In genomic region chr19:5071545-5072369, GRCm38 (mm10) we compare ENCODE assay signal across 7 mouse cellular contexts. TPM values are rescaled to one million over a fixed set of nuclear protein-coding genes. Genes with fewer than 3 reads are reported as not detected.
A peak's percentile ranks its signal among the peaks of the same experiment; 100 is the strongest.
DNase-seq lines count a peak whose midpoint lies in the region; ATAC-seq and TF ChIP-seq lines count a peak whose summit lies in the region.

No protein-coding gene starts in this region.

- WGBS in heart, postnatal 0 days = 2% methylated on average over 40 of the region's 40 CpGs

- no peaks in the 10 kb centered on the region for H3K9me3 ChIP-seq in G1E (replicated peaks)
- no peaks in the 10 kb centered on the region for H3K9me3 ChIP-seq in heart, postnatal 0 days (replicated peaks; ENCODE audit: control insufficient read depth, low read length)
- peaks cover 5% of the 10 kb centered on the region for H3K9me3 ChIP-seq in megakaryocyte, embryonic 14.5 days

- H3K27me3 ChIP-seq in G1E (ENCODE audit: insufficient read depth, low read length) = peaks cover 50% of the 10 kb centered on the region
- peaks cover 37% of the 10 kb centered on the region for H3K27me3 ChIP-seq in heart, postnatal 0 days (ENCODE audit: control insufficient read depth, insufficient read depth, low read length)
- H3K27me3 ChIP-seq in megakaryocyte, embryonic 14.5 days (replicated peaks) = peaks cover 73% of the 10 kb centered on the region

- H3K4me1 ChIP-seq in G1E (ENCODE audit: insufficient read depth, low read depth, low read length) = peaks cover 43% of the 10 kb centered on the region
- H3K4me1 ChIP-seq in heart, postnatal 0 days (ENCODE audit: control insufficient read depth, insufficient read depth) = peaks cover 20% of the 10 kb centered on the region
- peaks cover 52% of the 10 kb centered on the region for H3K4me1 ChIP-seq in megakaryocyte, embryonic 14.5 days

- peak overlapping the region; percentile 78 for H3K4me2 ChIP-seq in heart, postnatal 0 days (ENCODE audit: low read depth, low read length)

- DNase-seq in G1E (ENCODE audit: low spot score) = peak; percentile 83
- DNase-seq in adrenal gland, postnatal 10 days = peak; percentile 82
- peak; percentile 57 for DNase-seq in heart, postnatal 0 days (ENCODE audit: low spot score)
- DNase-seq in kidney, postnatal 14 days = peak; percentile 88
- peak; percentile 50 to 76 for DNase-seq in spleen, postnatal 10 days (ENCODE audit: low spot score in 2 of 2)

- peak overlapping the region; percentile 41; the same call in 1 of the 2 replicates for H3K27ac ChIP-seq in heart, postnatal 0 days (ENCODE audit: low read depth)

- H3K4me3 ChIP-seq in G1E (ENCODE audit: low read depth, low read length) = peak overlapping the region; percentile 70
- H3K4me3 ChIP-seq in heart, postnatal 0 days (ENCODE audit: low read depth, low read length) = peak overlapping the region; percentile 50
- H3K4me3 ChIP-seq in megakaryocyte, embryonic 14.5 days (replicated peaks) = peak overlapping the region; percentile 92

- TF ChIP-seq CTCF in G1E (IDR thresholded peaks at IDR 0.05; ENCODE audit: low read depth, low read length) = no peak
- no peak for TF ChIP-seq CTCF in heart, postnatal 0 days (IDR thresholded peaks at IDR 0.05; ENCODE audit: low read depth)

- H3K36me3 ChIP-seq in G1E (replicated peaks) = no peaks in the 10 kb centered on the region
- H3K36me3 ChIP-seq in heart, postnatal 0 days (replicated peaks; ENCODE audit: control insufficient read depth, insufficient read depth, low read length) = no peaks in the 10 kb centered on the region
- H3K36me3 ChIP-seq in megakaryocyte, embryonic 14.5 days (replicated peaks; ENCODE audit: low read length) = no peaks in the 10 kb centered on the region

- ATAC-seq in G1E (ENCODE audit: extremely low read depth, insufficient number of reproducible peaks, low FRiP score, poor library complexity, severe bottlenecking) = peak; percentile 75
- ATAC-seq in erythroid progenitor cell, adult 5-6 weeks (replicated peaks; ENCODE audit: low FRiP score, poor library complexity, severe bottlenecking) = peak; percentile 82
- peak; percentile 69 for ATAC-seq in heart, postnatal 0 days (ENCODE audit: insufficient read depth, low read depth)

- H3K9ac ChIP-seq in heart, postnatal 0 days (replicated peaks; ENCODE audit: low read depth, low read length) = peak overlapping the region; percentile 17; the same call in 1 of the 2 replicates

- no peak for TF ChIP-seq EP300 in heart, postnatal 0 days (IDR thresholded peaks at IDR 0.05; ENCODE audit: low read depth)

RNA-seq across cellular contexts. Expression of gene Cd248, which starts 3.9 kb away (rescaled TPM):
- total RNA-seq in G1E (2014; fragmentation: Nextera tagmentation) (not detected in 2 replicates), G1E (2017) (not detected in 2 replicates)
- polyA plus RNA-seq in G1E (2012) = not detected in 2 replicates
- total RNA-seq in adrenal gland, postnatal 10 days (2021) = 10 to 100 TPM; 28.1 to 37.5 TPM
- not detected in 2 replicates for total RNA-seq in erythroid progenitor cell, adult 5-6 weeks (2015; ENCODE audit: low replicate concordance)
- not detected in 2 replicates for total RNA-seq in erythroid progenitor cell, adult 5-6 weeks (2017; ENCODE audit: low replicate concordance)
- 19.8 and 24.4 TPM in 2 replicates for total RNA-seq in heart, postnatal 0 days (2014; rRNA removed; ENCODE audit: low replicate concordance)
- 7.8 and 8.8 TPM in 2 replicates for polyA plus RNA-seq in heart, postnatal 0 days (2015; fragmentation: Nextera tagmentation; extraction: Ambion mirVana)
- polyA plus RNA-seq in megakaryocyte, embryonic 14.5 days (2012; ENCODE audit: insufficient read depth, low replicate concordance) = 0.74 and 1.3 TPM in 2 replicates

RNA-seq across cellular contexts. Expression of gene Tmem151a, which starts 13.6 kb away (rescaled TPM):
- total RNA-seq in G1E (2014; fragmentation: Nextera tagmentation) = not detected in 2 replicates
- 0.06 and 0.16 TPM in 2 replicates for total RNA-seq in G1E (2017)
- polyA plus RNA-seq in G1E (2012) = not detected in 2 replicates
- 1 to 10 TPM; 2.4 to 3.2 TPM for total RNA-seq in adrenal gland, postnatal 10 days (2021)
- not detected in 2 replicates for total RNA-seq in erythroid progenitor cell, adult 5-6 weeks (2015; ENCODE audit: low replicate concordance)
- not detected in 2 replicates for total RNA-seq in erythroid progenitor cell, adult 5-6 weeks (2017; ENCODE audit: low replicate concordance)
- 2.6 and 4.3 TPM in 2 replicates for total RNA-seq in heart, postnatal 0 days (2014; rRNA removed; ENCODE audit: low replicate concordance)
- polyA plus RNA-seq in heart, postnatal 0 days (2015; fragmentation: Nextera tagmentation; extraction: Ambion mirVana) = 3.0 and 3.3 TPM in 2 replicates
- polyA plus RNA-seq in megakaryocyte, embryonic 14.5 days (2012; ENCODE audit: insufficient read depth, low replicate concordance) = 0.32 TPM in 1 of 2 replicates, not detected in the other

RNA-seq across cellular contexts. Expression of gene Yif1a, which starts 16.6 kb away (rescaled TPM):
- total RNA-seq in G1E (2014; fragmentation: Nextera tagmentation) = 44.2 and 55.9 TPM in 2 replicates
- 12.8 and 19.7 TPM in 2 replicates for total RNA-seq in G1E (2017)
- polyA plus RNA-seq in G1E (2012) = 11.3 and 11.5 TPM in 2 replicates
- total RNA-seq in adrenal gland, postnatal 10 days (2021) = 10 to 100 TPM; 88.3 to 96.8 TPM
- total RNA-seq in erythroid progenitor cell, adult 5-6 weeks (2015; ENCODE audit: low replicate concordance) = 5.0 and 10.8 TPM in 2 replicates
- 6.2 TPM in 1 of 2 replicates, not detected in the other for total RNA-seq in erythroid progenitor cell, adult 5-6 weeks (2017; ENCODE audit: low replicate concordance)
- 160 and 168 TPM in 2 replicates for total RNA-seq in heart, postnatal 0 days (2014; rRNA removed; ENCODE audit: low replicate concordance)
- polyA plus RNA-seq in heart, postnatal 0 days (2015; fragmentation: Nextera tagmentation; extraction: Ambion mirVana) = 109 and 120 TPM in 2 replicates
- 24.4 and 25.6 TPM in 2 replicates for polyA plus RNA-seq in megakaryocyte, embryonic 14.5 days (2012; ENCODE audit: insufficient read depth, low replicate concordance)

RNA-seq across cellular contexts. Expression of gene Rin1, which starts 21.5 kb away (rescaled TPM):
- total RNA-seq in G1E (2014; fragmentation: Nextera tagmentation) (0.68 and 1.8 TPM in 2 replicates), G1E (2017) (0.22 and 0.41 TPM in 2 replicates)
- polyA plus RNA-seq in G1E (2012) = 0.30 and 0.72 TPM in 2 replicates
- total RNA-seq in adrenal gland, postnatal 10 days (2021) = 1 to 10 TPM; 1.7 to 3.7 TPM
- 0.42 TPM in 1 of 2 replicates, not detected in the other for total RNA-seq in erythroid progenitor cell, adult 5-6 weeks (2015; ENCODE audit: low replicate concordance)
- total RNA-seq in erythroid progenitor cell, adult 5-6 weeks (2017; ENCODE audit: low replicate concordance) = not detected in 2 replicates
- total RNA-seq in heart, postnatal 0 days (2014; rRNA removed; ENCODE audit: low replicate concordance) = 3.1 and 3.2 TPM in 2 replicates
- 0.97 and 1.3 TPM in 2 replicates for polyA plus RNA-seq in heart, postnatal 0 days (2015; fragmentation: Nextera tagmentation; extraction: Ambion mirVana)
- 0.47 TPM in 1 of 2 replicates, not detected in the other for polyA plus RNA-seq in megakaryocyte, embryonic 14.5 days (2012; ENCODE audit: insufficient read depth, low replicate concordance)

RNA-seq across cellular contexts. Expression of gene Cnih2, which starts 26.6 kb away (rescaled TPM):
- total RNA-seq in G1E (2014; fragmentation: Nextera tagmentation) (0.53 and 2.1 TPM in 2 replicates), G1E (2017) (not detected in 2 replicates)
- polyA plus RNA-seq in G1E (2012) = 1.6 and 1.9 TPM in 2 replicates
- total RNA-seq in adrenal gland, postnatal 10 days (2021) = 1 to 10 TPM; 5.0 to 5.1 TPM
- total RNA-seq in erythroid progenitor cell, adult 5-6 weeks (2015; ENCODE audit: low replicate concordance) = not detected in 2 replicates
- 0.39 TPM in 1 of 2 replicates, not detected in the other for total RNA-seq in erythroid progenitor cell, adult 5-6 weeks (2017; ENCODE audit: low replicate concordance)
- total RNA-seq in heart, postnatal 0 days (2014; rRNA removed; ENCODE audit: low replicate concordance) = 5.6 TPM in 1 of 2 replicates, not detected in the other
- 1.1 and 1.2 TPM in 2 replicates for polyA plus RNA-seq in heart, postnatal 0 days (2015; fragmentation: Nextera tagmentation; extraction: Ambion mirVana)
- 4.9 and 13.6 TPM in 2 replicates for polyA plus RNA-seq in megakaryocyte, embryonic 14.5 days (2012; ENCODE audit: insufficient read depth, low replicate concordance)

Comparison
In these comparisons a context has a peak if more than half of its experiments do, and no peak if none do; other contexts are left out.
1. Peak in every context shown above with its lines: DNase-seq, ATAC-seq, H3K4me3 ChIP-seq and H3K27ac ChIP-seq.
2. RNA of gene Cd248, which starts 3.9 kb away (total RNA-seq): 28.1 to 37.5 TPM in adrenal gland, postnatal 10 days and 19.8 to 24.4 TPM in heart, postnatal 0 days; not detected in G1E and not detected in erythroid progenitor cell, adult 5-6 weeks; every median in the first group is over 10 times any median in the second.